Mouse (Mus musculus): ENCODE data around the gene Nqo2.

- no peak for TF ChIP-seq CTCF (IDR thresholded peaks at IDR 0.05; ENCODE audit: low read depth)
- TF ChIP-seq EP300 (IDR thresholded peaks at IDR 0.05; ENCODE audit: low read depth): no peak
Observed at GRCm38 (mm10) chr13:34007234-34007633, 42.7 kb downstream of the Nqo2 start.
